In the genomic region with DNA sequence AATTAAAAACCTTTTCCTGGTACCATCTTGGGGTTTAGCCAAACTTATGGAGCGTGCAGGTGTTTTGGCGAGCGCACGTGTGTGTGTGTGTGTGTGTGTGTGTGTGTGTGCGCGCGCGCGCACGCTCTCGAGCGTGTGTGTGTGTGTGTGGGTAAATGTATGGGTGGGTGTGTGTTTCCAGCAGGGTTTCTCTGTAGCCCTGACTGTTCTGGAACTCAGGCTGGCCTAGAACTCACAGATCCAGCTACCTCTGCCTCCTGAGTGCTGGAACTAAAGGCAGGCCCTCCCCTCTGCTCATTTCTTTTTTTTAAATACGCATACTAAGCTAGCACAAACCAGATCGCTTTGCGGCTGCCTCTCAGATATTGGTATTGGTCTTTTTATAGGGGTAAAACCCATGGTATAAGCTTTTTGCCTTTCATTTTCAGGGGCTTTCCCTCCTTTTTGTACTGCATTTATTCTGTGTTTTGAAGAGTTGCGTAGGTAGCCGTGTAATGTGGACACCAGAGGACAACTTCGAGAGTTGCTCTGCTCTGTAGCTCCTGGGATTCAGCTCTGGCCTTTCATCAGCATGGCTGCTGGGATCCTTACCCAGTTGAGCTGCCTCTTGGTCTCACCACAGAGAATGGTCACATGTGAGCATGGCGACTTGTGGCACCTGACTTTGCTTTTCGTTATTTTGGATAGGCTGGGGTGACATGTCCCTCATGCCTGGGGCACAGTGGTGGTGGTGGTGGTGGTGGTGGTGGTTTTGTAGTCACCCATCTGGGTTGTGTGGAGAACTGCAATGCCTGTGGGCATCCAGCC, we compare ENCODE assay signal across 10 mouse cellular contexts. TPM values are rescaled to one million over a fixed set of nuclear protein-coding genes. Genes with fewer than 3 reads are reported as not detected.
A peak's percentile ranks its signal among the peaks of the same experiment; 100 is the strongest.
DNase-seq lines count a peak whose midpoint lies in the region; ATAC-seq lines count a peak whose summit lies in the region.
"Had no signal": no experiment of that assay in that cellular context is flagged by ENCODE, and none has a peak within 500 bp of the region (broad histone marks: within the 10 kb centered on the region; RNA-seq: fewer than 3 reads in every experiment).

No protein-coding gene starts in this region.

- peak overlapping the region; percentile 97 for H3K4me2 ChIP-seq in heart, embryonic 11.5 days
- peak overlapping the region; percentile 25 for H3K4me2 ChIP-seq in neural tube, embryonic 13.5 days
- no peak overlapping the region for H3K4me2 ChIP-seq in intestine, embryonic 16.5 days (ENCODE audit: low read depth, low read length)
- peak overlapping the region; percentile 17; the same call in 1 of the 2 replicates for H3K4me2 ChIP-seq in stomach, embryonic 15.5 days

- no peaks in the 10 kb centered on the region for H3K9me3 ChIP-seq in heart, embryonic 11.5 days (replicated peaks; ENCODE audit: control insufficient read depth, low read length)
- H3K9me3 ChIP-seq in neural tube, embryonic 13.5 days: no peaks in the 10 kb centered on the region
- H3K9me3 ChIP-seq in intestine, embryonic 16.5 days (ENCODE audit: control insufficient read depth, low read length): no peaks in the 10 kb centered on the region
- H3K9me3 ChIP-seq in stomach, embryonic 15.5 days: no peaks in the 10 kb centered on the region

- H3K27me3 ChIP-seq in heart, embryonic 11.5 days (ENCODE audit: control insufficient read depth, insufficient read depth, low read length): peaks cover 19% of the 10 kb centered on the region
- H3K27me3 ChIP-seq in neural tube, embryonic 13.5 days: peaks cover 63% of the 10 kb centered on the region
- peaks cover 32% of the 10 kb centered on the region for H3K27me3 ChIP-seq in intestine, embryonic 16.5 days (replicated peaks; ENCODE audit: control insufficient read depth, insufficient read depth, low read length)
- H3K27me3 ChIP-seq in stomach, embryonic 15.5 days (replicated peaks): peaks cover 25% of the 10 kb centered on the region

- 90% methylated on average over 20 of the region's 20 CpGs for WGBS in heart, embryonic 11.5 days (ENCODE audit: insufficient replicate concordance)
- 91% methylated on average over 20 of the region's 20 CpGs for WGBS in neural tube, embryonic 13.5 days
- WGBS in intestine, embryonic 16.5 days: 88% methylated on average over 20 of the region's 20 CpGs
- WGBS in stomach, embryonic 15.5 days: 88% methylated on average over 20 of the region's 20 CpGs

- no peak overlapping the region for H3K27ac ChIP-seq in heart, embryonic 11.5 days (ENCODE audit: low read depth, low read length)
- no peak overlapping the region for H3K27ac ChIP-seq in neural tube, embryonic 13.5 days (replicated peaks)
- H3K27ac ChIP-seq in intestine, embryonic 16.5 days (ENCODE audit: low read length): no peak overlapping the region
- H3K27ac ChIP-seq in stomach, embryonic 15.5 days: no peak overlapping the region

- DNase-seq in heart, adult 9 months (ENCODE audit: low spot score in 2 of 2): no peak
- no peak for DNase-seq in neural tube, embryonic 10.5 days (ENCODE audit: extremely low spot score, low spot score)
- no peak for DNase-seq in right cerebral cortex, adult 2 months (ENCODE audit: low spot score in 2 of 2)
- DNase-seq in cerebellum, postnatal 10 days: no peak
- DNase-seq: thymus, adult 18-20 months had no signal

- no peaks in the 10 kb centered on the region for H3K36me3 ChIP-seq in heart, embryonic 11.5 days (ENCODE audit: control insufficient read depth, insufficient read depth, low read length)
- no peaks in the 10 kb centered on the region for H3K36me3 ChIP-seq in neural tube, embryonic 13.5 days
- H3K36me3 ChIP-seq in intestine, embryonic 16.5 days (ENCODE audit: control insufficient read depth, insufficient read depth, low read length): no peaks in the 10 kb centered on the region
- no peaks in the 10 kb centered on the region for H3K36me3 ChIP-seq in stomach, embryonic 15.5 days

- peaks cover 22% of the 10 kb centered on the region; the same call in 1 of the 2 replicates for H3K4me1 ChIP-seq in heart, embryonic 11.5 days (ENCODE audit: control insufficient read depth, insufficient read depth, low read length)
- peaks cover 22% of the 10 kb centered on the region for H3K4me1 ChIP-seq in neural tube, embryonic 13.5 days (replicated peaks)
- H3K4me1 ChIP-seq in intestine, embryonic 16.5 days (ENCODE audit: control insufficient read depth, insufficient read depth, low read length): peaks cover 14% of the 10 kb centered on the region
- peaks cover 18% of the 10 kb centered on the region for H3K4me1 ChIP-seq in stomach, embryonic 15.5 days

- ATAC-seq in heart, embryonic 11.5 days (replicated peaks; ENCODE audit: insufficient number of reproducible peaks, low FRiP score, low TSS enrichment): no peak
- ATAC-seq in neural tube, embryonic 13.5 days (ENCODE audit: low read depth): no peak
- ATAC-seq in intestine, embryonic 16.5 days: no peak
- no peak for ATAC-seq in stomach, embryonic 15.5 days (ENCODE audit: insufficient read depth, low FRiP score, low read depth)
- ATAC-seq: forebrain, embryonic 14.5 days had no signal

- H3K4me3 ChIP-seq in heart, embryonic 11.5 days (ENCODE audit: low read depth, low read length): peak overlapping the region; percentile 76
- H3K4me3 ChIP-seq in neural tube, embryonic 13.5 days: 0 out of 2 replicates have a peak overlapping the region, but pooled peaks have one; percentile 48
- peak overlapping the region; percentile 65 for H3K4me3 ChIP-seq in intestine, embryonic 16.5 days (ENCODE audit: low read length)
- peak overlapping the region; percentile 51; the same call in 1 of the 2 replicates for H3K4me3 ChIP-seq in stomach, embryonic 15.5 days (replicated peaks)

- H3K9ac ChIP-seq in heart, embryonic 11.5 days (ENCODE audit: low read depth, low read length): peak overlapping the region; percentile 34; the same call in 1 of the 2 replicates
- H3K9ac ChIP-seq in neural tube, embryonic 13.5 days: no peak overlapping the region; the same call in 1 of the 2 replicates
- no peak overlapping the region for H3K9ac ChIP-seq in intestine, embryonic 16.5 days (ENCODE audit: low read depth, low read length)
- no peak overlapping the region for H3K9ac ChIP-seq in stomach, embryonic 15.5 days

RNA-seq across cellular contexts. Expression of a gene that starts 3.0 kb away (rescaled TPM):
- polyA plus RNA-seq in heart, embryonic 11.5 days (2014; fragmentation: Nextera tagmentation; extraction: Ambion mirVana): 16.7 and 17.7 TPM in 2 replicates
- polyA plus RNA-seq in neural tube, embryonic 13.5 days (2015; fragmentation: Nextera tagmentation; extraction: Ambion mirVana): 6.6 and 8.3 TPM in 2 replicates
- 3.6 and 5.1 TPM in 2 replicates for polyA plus RNA-seq in intestine, embryonic 16.5 days (2015; fragmentation: Nextera tagmentation; extraction: Ambion mirVana)
- polyA plus RNA-seq in stomach, embryonic 15.5 days (2015; fragmentation: Nextera tagmentation; extraction: Ambion mirVana): 7.6 and 8.4 TPM in 2 replicates

RNA-seq across cellular contexts. Expression of a gene that starts 16.8 kb away (rescaled TPM):
- 22.5 and 25.2 TPM in 2 replicates for polyA plus RNA-seq in heart, embryonic 11.5 days (2014; fragmentation: Nextera tagmentation; extraction: Ambion mirVana)
- polyA plus RNA-seq in neural tube, embryonic 13.5 days (2015; fragmentation: Nextera tagmentation; extraction: Ambion mirVana): 14.3 and 19.6 TPM in 2 replicates
- polyA plus RNA-seq in intestine, embryonic 16.5 days (2015; fragmentation: Nextera tagmentation; extraction: Ambion mirVana): 14.3 and 18.9 TPM in 2 replicates
- polyA plus RNA-seq in stomach, embryonic 15.5 days (2015; fragmentation: Nextera tagmentation; extraction: Ambion mirVana): 22.1 and 43.6 TPM in 2 replicates
